Mouse (Mus musculus): ENCODE data around the gene Pias1. TPM values are rescaled to one million over a fixed set of nuclear protein-coding genes. Genes with fewer than 3 reads are reported as not detected.

Pias1 gene
- polyA plus RNA-seq, 1 experiment from 2014 or later: 56.5 TPM

DNA sequence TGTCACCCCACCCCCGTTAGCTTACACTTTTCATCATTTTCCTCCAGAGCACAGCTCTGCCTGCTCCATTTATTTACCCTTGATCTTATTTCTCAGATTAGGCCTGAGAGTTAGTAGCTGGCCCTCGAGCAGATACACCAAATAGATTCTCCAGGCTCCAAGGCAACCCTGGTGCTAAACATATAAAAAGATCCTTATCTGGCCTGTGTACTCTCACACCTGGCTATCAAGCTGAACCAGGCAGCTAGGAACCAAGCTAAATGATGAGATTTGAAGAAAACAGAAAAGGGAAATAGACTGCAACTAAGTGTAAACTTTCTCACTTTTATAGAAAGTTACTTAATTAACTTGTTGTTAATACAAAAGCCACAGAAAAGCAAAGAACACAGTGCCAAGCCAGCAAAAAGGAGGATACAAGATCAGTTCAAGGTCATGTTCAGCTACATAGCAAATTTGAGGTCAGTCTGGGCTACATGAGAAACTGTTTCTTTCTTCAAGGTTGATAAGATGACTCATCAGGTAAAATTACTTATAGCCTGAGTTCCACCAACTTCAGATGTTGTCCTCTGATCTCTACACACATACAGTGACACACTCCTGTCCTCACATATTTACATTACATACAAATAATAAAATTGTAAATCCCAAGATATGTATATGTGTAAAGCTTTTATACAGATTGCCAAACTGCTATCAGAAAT lies 52.9 kb downstream of the Pias1 start:
- no peak overlapping the region for H3K27ac ChIP-seq (replicated peaks; ENCODE audit: low read depth, low read length)
- DNase-seq (ENCODE audit: low spot score) (no peak), ATAC-seq (ENCODE audit: insufficient number of reproducible peaks, low FRiP score, low TSS enrichment, low read depth) (no peak)
- H3K9ac ChIP-seq (ENCODE audit: low read length): no peak overlapping the region
- no peaks in the 10 kb centered on the region for H3K27me3 ChIP-seq (ENCODE audit: control insufficient read depth, insufficient read depth, low read length)
- H3K4me1 ChIP-seq (ENCODE audit: control insufficient read depth, insufficient read depth, low read length): no peaks in the 10 kb centered on the region
- no peaks in the 10 kb centered on the region for H3K9me3 ChIP-seq (ENCODE audit: control insufficient read depth, low read length)
- WGBS: 71% methylated on average over 2 of the region's 2 CpGs
- no peak overlapping the region for H3K4me3 ChIP-seq (ENCODE audit: low read depth, low read length)
- peaks cover 2% of the 10 kb centered on the region; the same call in 1 of the 2 replicates for H3K36me3 ChIP-seq (ENCODE audit: control insufficient read depth, insufficient read depth, low read length)
- no peak overlapping the region for H3K4me2 ChIP-seq (ENCODE audit: low read depth, severe bottlenecking)

DNA sequence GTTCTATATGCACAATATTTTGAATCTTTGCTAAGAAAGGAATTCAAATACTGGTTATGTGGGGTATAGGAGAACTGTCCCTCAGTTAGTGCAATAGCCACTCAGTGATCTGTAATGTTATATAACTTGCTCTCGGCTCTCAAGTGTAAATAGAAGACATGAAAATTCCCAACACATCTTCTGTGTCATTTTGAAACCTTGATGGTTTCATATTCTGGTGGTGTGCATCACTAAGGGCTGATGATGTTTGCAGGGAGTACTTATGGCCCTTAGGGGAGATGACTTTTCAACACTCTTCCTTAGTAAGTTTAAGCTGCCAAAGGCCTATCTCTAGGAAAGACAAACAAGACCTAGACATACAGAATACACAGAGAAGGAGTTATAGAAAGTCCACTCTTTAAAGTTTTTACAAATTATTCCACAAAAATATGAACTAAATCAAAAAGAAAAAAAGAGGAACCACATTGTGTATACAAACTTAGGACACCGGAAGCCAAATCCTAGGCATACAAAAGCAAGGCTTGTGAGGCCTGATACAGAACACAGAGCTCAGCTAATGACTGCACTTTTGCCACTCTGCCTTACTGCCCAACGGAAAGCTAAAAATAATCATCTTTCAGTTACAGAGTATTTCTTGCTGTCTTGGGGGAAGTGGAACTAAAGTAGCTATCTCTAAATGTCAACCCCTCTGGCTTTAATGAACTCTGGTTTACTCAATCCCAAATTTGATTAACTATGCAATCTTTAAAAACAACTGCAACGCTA lies 55.0 kb downstream of the Pias1 start:
- H3K27ac ChIP-seq (replicated peaks; ENCODE audit: low read depth, low read length): no peak overlapping the region
- peaks cover 2% of the 10 kb centered on the region; the same call in 1 of the 2 replicates for H3K36me3 ChIP-seq (ENCODE audit: control insufficient read depth, insufficient read depth, low read length)
- ATAC-seq (ENCODE audit: insufficient number of reproducible peaks, low FRiP score, low TSS enrichment, low read depth) (no peak), DNase-seq (ENCODE audit: low spot score) (no peak)
- H3K9me3 ChIP-seq (ENCODE audit: control insufficient read depth, low read length): no peaks in the 10 kb centered on the region
- no peak overlapping the region for H3K9ac ChIP-seq (ENCODE audit: low read length)
- 93% methylated on average over 4 of the region's 4 CpGs for WGBS
- H3K4me3 ChIP-seq (ENCODE audit: low read depth, low read length): no peak overlapping the region
- no peaks in the 10 kb centered on the region for H3K4me1 ChIP-seq (ENCODE audit: control insufficient read depth, insufficient read depth, low read length)
- H3K27me3 ChIP-seq (ENCODE audit: control insufficient read depth, insufficient read depth, low read length): no peaks in the 10 kb centered on the region
- H3K4me2 ChIP-seq (ENCODE audit: low read depth, severe bottlenecking): no peak overlapping the region

DNA sequence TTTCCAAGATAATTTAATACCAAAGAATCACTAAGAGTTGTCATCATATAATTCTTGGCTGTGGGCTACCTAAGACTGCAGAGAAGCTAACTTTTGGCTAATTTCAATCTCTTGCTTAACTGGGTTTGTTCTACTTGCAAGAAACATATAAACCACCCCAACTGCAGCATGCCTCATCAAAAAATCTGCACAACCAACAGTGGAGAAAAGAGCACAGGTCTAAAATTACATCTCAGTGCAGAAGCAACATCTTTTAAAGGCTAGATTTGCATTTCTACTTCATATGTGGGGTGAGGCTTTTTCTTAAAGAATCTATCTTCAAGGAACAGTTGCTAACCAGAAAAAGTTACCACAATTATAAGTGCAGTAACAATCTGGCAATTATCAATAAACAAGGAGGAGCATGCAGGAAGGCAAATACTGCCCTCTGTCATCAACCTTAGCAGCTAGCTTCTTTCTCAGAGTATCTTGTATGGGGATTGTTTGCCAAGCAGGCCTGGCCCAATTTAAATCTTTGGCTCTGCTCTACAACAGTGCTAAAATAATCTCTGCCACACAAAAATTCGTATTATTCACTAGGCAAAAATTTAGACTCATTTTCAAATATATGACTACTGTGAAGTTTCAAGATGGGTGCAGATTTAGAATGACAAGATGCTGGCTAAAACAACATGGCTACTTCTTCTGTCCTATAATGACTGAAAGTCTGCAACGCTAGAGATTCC lies 62.7 kb downstream of the Pias1 start:
- no peak for ATAC-seq (ENCODE audit: insufficient number of reproducible peaks, low FRiP score, low TSS enrichment, low read depth)
- Histone ChIP-seq H3K9me3 (ENCODE audit: control insufficient read depth, low read length) (no peaks in the 10 kb centered on the region), H3K27me3 (ENCODE audit: control insufficient read depth, insufficient read depth, low read length) (no peaks in the 10 kb centered on the region), H3K9ac (ENCODE audit: low read length) (no peak overlapping the region), H3K4me2 (ENCODE audit: low read depth, severe bottlenecking) (no peak overlapping the region), H3K4me3 (ENCODE audit: low read depth, low read length) (no peak overlapping the region), H3K36me3 (ENCODE audit: control insufficient read depth, insufficient read depth, low read length) (no peaks in the 10 kb centered on the region), H3K4me1 (ENCODE audit: control insufficient read depth, insufficient read depth, low read length) (no peaks in the 10 kb centered on the region), H3K27ac (replicated peaks; ENCODE audit: low read depth, low read length) (no peak overlapping the region)
- no peak for DNase-seq (ENCODE audit: low spot score)
- 90% methylated on average over 2 of the region's 2 CpGs for WGBS

DNA sequence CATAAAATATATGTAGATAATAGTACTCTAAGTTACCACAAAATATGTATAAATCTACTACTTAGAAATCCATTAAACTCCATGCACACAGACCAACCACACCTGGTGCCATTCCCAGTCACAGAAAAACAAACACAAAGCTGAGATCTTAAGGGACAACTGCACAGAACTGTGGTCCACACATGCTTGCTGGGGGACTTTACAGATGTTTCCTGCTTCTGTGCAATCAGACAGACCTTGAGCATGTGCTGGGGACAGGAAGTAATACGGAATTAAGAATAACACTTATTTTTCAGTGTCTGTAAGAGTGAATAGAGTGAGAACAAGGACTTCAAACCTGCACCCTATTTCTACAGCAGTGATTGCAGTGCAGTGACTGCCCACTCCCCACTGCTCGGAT lies 66.8 kb downstream of the Pias1 start:
- Histone ChIP-seq H3K4me1 (ENCODE audit: control insufficient read depth, insufficient read depth, low read length) (no peaks in the 10 kb centered on the region), H3K9ac (ENCODE audit: low read length) (no peak overlapping the region), H3K36me3 (ENCODE audit: control insufficient read depth, insufficient read depth, low read length) (no peaks in the 10 kb centered on the region), H3K27me3 (ENCODE audit: control insufficient read depth, insufficient read depth, low read length) (no peaks in the 10 kb centered on the region), H3K9me3 (ENCODE audit: control insufficient read depth, low read length) (no peaks in the 10 kb centered on the region), H3K4me2 (ENCODE audit: low read depth, severe bottlenecking) (no peak overlapping the region), H3K4me3 (ENCODE audit: low read depth, low read length) (no peak overlapping the region), H3K27ac (replicated peaks; ENCODE audit: low read depth, low read length) (no peak overlapping the region)
- WGBS: 78% methylated on average over 2 of the region's 2 CpGs
- DNase-seq (ENCODE audit: low spot score): no peak
- no peak for ATAC-seq (ENCODE audit: insufficient number of reproducible peaks, low FRiP score, low TSS enrichment, low read depth)

DNA sequence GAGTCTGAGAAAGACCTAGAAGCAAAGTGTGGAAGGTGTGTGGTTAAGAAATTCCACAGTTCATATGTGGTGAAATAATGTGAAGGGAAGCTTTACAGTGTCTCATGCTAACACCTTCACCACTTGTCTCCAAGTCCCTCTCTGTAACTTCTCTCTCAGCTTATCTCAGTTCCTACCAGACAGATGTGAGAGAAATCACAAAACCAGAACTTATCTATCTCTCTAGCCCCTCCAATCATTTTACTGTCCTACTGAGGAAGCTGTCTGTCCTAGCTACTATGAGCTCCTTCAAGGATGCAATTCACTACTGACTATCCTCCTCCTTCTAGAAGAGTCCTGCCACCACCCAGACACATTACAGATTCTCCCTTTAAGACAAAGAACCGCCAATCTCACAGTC lies 70.7 kb downstream of the Pias1 start:
- Histone ChIP-seq H3K36me3 (ENCODE audit: control insufficient read depth, insufficient read depth, low read length) (0 out of 2 replicates have a peak, but pooled peaks cover 2% of the 10 kb centered on the region), H3K4me3 (ENCODE audit: low read depth, low read length) (no peak overlapping the region), H3K4me2 (ENCODE audit: low read depth, severe bottlenecking) (no peak overlapping the region), H3K27me3 (ENCODE audit: control insufficient read depth, insufficient read depth, low read length) (no peaks in the 10 kb centered on the region), H3K9ac (ENCODE audit: low read length) (no peak overlapping the region), H3K9me3 (ENCODE audit: control insufficient read depth, low read length) (no peaks in the 10 kb centered on the region), H3K4me1 (ENCODE audit: control insufficient read depth, insufficient read depth, low read length) (no peaks in the 10 kb centered on the region), H3K27ac (replicated peaks; ENCODE audit: low read depth, low read length) (no peak overlapping the region)
- 98% methylated on average over 1 of the region's 1 CpGs for WGBS
- no peak for ATAC-seq (ENCODE audit: insufficient number of reproducible peaks, low FRiP score, low TSS enrichment, low read depth)
- DNase-seq (ENCODE audit: low spot score): no peak

DNA sequence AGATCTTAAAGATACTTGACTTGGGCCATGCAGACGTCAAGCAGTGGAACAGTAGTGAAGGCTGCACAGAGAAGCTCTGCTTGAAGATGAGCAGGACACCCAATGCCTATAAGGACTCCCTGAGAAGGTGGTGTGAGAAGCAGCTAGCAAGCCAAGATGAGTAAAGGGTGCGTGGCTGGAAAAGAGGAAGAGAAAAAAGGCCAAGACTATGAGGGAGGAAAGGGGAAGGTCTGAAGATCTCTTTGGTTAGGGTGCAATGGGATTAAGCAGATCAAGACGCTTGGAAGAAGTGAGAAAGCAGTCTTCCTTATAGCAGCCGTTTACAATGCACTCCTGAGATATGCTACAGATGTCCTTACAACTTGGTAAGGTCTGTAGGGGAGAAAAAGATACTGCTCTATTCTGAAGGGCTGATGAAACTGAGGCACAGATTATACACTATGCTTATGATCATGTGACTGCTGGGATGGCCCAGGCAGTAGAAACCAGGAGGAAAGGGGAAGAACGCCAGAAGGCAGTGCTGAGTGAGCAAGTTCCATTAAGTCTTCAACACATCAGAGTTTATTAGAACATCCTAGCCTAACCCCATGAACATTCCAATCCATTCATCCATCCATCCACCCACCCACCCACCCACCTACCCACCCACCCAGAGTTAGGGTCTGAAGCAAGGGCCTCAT lies 74.2 kb downstream of the Pias1 start:
- ATAC-seq (ENCODE audit: insufficient number of reproducible peaks, low FRiP score, low TSS enrichment, low read depth): no peak
- Histone ChIP-seq H3K9ac (ENCODE audit: low read length) (no peak overlapping the region), H3K4me1 (ENCODE audit: control insufficient read depth, insufficient read depth, low read length) (no peaks in the 10 kb centered on the region), H3K4me3 (ENCODE audit: low read depth, low read length) (no peak overlapping the region), H3K27ac (replicated peaks; ENCODE audit: low read depth, low read length) (no peak overlapping the region), H3K9me3 (ENCODE audit: control insufficient read depth, low read length) (no peaks in the 10 kb centered on the region), H3K36me3 (ENCODE audit: control insufficient read depth, insufficient read depth, low read length) (peaks cover 5% of the 10 kb centered on the region; the same call in 1 of the 2 replicates), H3K27me3 (ENCODE audit: control insufficient read depth, insufficient read depth, low read length) (no peaks in the 10 kb centered on the region), H3K4me2 (ENCODE audit: low read depth, severe bottlenecking) (no peak overlapping the region)
- DNase-seq (ENCODE audit: low spot score): no peak
- WGBS: 83% methylated on average over 5 of the region's 5 CpGs

DNA sequence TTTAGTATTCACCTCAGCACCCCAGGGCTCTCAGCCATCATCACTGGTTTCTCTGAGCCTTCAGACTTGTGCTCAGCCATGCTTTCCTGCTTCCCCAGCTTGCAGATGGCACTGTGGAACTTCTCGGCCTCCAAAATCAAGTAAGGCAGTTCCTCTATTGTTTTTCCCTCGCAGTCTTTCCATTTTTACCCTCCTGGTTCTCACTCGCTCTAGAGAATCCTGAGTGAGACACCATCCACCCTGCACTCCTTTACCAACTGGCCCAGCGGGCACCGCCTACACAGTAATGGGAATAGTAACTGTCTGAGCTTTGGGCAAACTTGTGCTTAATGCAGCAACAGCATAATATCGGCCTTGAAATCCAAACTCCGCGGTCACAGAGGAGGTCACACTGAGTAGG lies 82.7 kb downstream of the Pias1 start:
- DNase-seq (ENCODE audit: low spot score) (no peak), ATAC-seq (ENCODE audit: insufficient number of reproducible peaks, low FRiP score, low TSS enrichment, low read depth) (no peak)
- 93% methylated on average over 8 of the region's 8 CpGs for WGBS
- Histone ChIP-seq H3K36me3 (ENCODE audit: control insufficient read depth, insufficient read depth, low read length) (0 out of 2 replicates have a peak, but pooled peaks cover 3% of the 10 kb centered on the region), H3K4me1 (ENCODE audit: control insufficient read depth, insufficient read depth, low read length) (no peaks in the 10 kb centered on the region), H3K9me3 (ENCODE audit: control insufficient read depth, low read length) (no peaks in the 10 kb centered on the region), H3K4me3 (ENCODE audit: low read depth, low read length) (no peak overlapping the region), H3K9ac (ENCODE audit: low read length) (no peak overlapping the region), H3K27ac (replicated peaks; ENCODE audit: low read depth, low read length) (no peak overlapping the region), H3K4me2 (ENCODE audit: low read depth, severe bottlenecking) (no peak overlapping the region), H3K27me3 (ENCODE audit: control insufficient read depth, insufficient read depth, low read length) (no peaks in the 10 kb centered on the region)

DNA sequence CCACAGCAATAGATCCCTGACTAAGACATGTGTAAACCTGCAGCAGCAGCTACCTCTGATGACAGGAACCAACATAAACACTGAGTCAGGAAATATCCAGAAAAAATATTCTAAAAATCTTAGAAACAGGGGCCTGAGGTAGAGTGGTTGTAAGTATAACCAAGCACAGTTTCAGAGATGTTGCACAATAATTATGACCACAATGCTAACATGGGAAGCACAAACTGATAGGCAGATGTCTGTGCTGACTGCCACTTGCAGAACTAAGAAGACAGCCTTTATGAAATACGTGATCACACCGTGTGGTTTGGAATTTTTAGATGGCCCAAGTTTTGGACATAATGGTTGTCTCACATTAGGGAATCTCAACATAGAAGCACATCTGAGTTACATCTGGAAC lies 83.9 kb downstream of the Pias1 start:
- Histone ChIP-seq H3K9ac (ENCODE audit: low read length) (no peak overlapping the region), H3K4me1 (ENCODE audit: control insufficient read depth, insufficient read depth, low read length) (no peaks in the 10 kb centered on the region), H3K27me3 (ENCODE audit: control insufficient read depth, insufficient read depth, low read length) (no peaks in the 10 kb centered on the region), H3K36me3 (ENCODE audit: control insufficient read depth, insufficient read depth, low read length) (0 out of 2 replicates have a peak, but pooled peaks cover 3% of the 10 kb centered on the region), H3K4me3 (ENCODE audit: low read depth, low read length) (no peak overlapping the region), H3K9me3 (ENCODE audit: control insufficient read depth, low read length) (no peaks in the 10 kb centered on the region), H3K4me2 (ENCODE audit: low read depth, severe bottlenecking) (no peak overlapping the region), H3K27ac (replicated peaks; ENCODE audit: low read depth, low read length) (no peak overlapping the region)
- WGBS: 98% methylated on average over 2 of the region's 2 CpGs
- no peak for DNase-seq (ENCODE audit: low spot score)
- ATAC-seq (ENCODE audit: insufficient number of reproducible peaks, low FRiP score, low TSS enrichment, low read depth): no peak

All from limb, embryonic 11.5 days (tissue).